ENCODE assay signal across 8 mouse cellular contexts in genomic region chr4:126201514-126202302, GRCm38 (mm10). TPM values are rescaled to one million over a fixed set of nuclear protein-coding genes. Genes with fewer than 3 reads are reported as not detected.
DNase-seq lines count a peak whose midpoint lies in the region; ATAC-seq and TF ChIP-seq lines count a peak whose summit lies in the region.

No protein-coding gene starts in this region.

- peaks cover 36% of the 10 kb centered on the region for H3K36me3 ChIP-seq in heart, adult 2 months (ENCODE audit: control insufficient read depth, insufficient read depth, low read length)
- no peaks in the 10 kb centered on the region for H3K36me3 ChIP-seq in kidney, adult 2 months (ENCODE audit: control insufficient read depth, insufficient read depth, low read length)
- no peaks in the 10 kb centered on the region; the same call in 1 of the 2 replicates for H3K36me3 ChIP-seq in neural tube, embryonic 12.5 days

- DNase-seq in ovary, postnatal 36 days (ENCODE audit: low spot score) = peak; percentile 43
- no peak for DNase-seq in ovary, postnatal 10 days (ENCODE audit: low spot score)
- DNase-seq in c-Kit-positive CD71-positive TER-119-negative erythroid progenitor cells, embryonic 14.5 days (ENCODE audit: low read depth) = peak; percentile 59
- peak; percentile 46 to 49 for DNase-seq in heart, adult 2 months
- peak; percentile 57 for DNase-seq in kidney, adult 2 months
- peak; percentile 48 for DNase-seq in lung, adult 2 months

- peak overlapping the region; percentile 96 for H3K9ac ChIP-seq in heart, adult 2 months (ENCODE audit: low read depth, low read length)
- H3K9ac ChIP-seq in neural tube, embryonic 12.5 days = peak overlapping the region; percentile 79

- peak overlapping the region; percentile 71 for H3K4me2 ChIP-seq in neural tube, embryonic 12.5 days (replicated peaks)

- peaks cover 2% of the 10 kb centered on the region for H3K79me2 ChIP-seq in heart, adult 2 months (replicated peaks; ENCODE audit: control insufficient read depth, insufficient read depth, low read length)

- no peak for ATAC-seq in neural tube, embryonic 12.5 days (ENCODE audit: low FRiP score, low read depth)
- no peak for ATAC-seq in inflammation-experienced regulatory T-cells, adult 6 months

- peaks cover 19% of the 10 kb centered on the region for H3K4me1 ChIP-seq in heart, adult 2 months (ENCODE audit: control insufficient read depth, insufficient read depth, low read length)
- peaks cover 16% of the 10 kb centered on the region for H3K4me1 ChIP-seq in kidney, adult 2 months (ENCODE audit: control insufficient read depth, insufficient read depth, low read length)
- peaks cover 21% of the 10 kb centered on the region for H3K4me1 ChIP-seq in lung, adult 2 months (ENCODE audit: control insufficient read depth, insufficient read depth, low read length)
- peaks cover 23% of the 10 kb centered on the region for H3K4me1 ChIP-seq in neural tube, embryonic 12.5 days

- 1% methylated on average over 28 of the region's 28 CpGs for WGBS in heart, adult 2 months
- WGBS in kidney, adult 2 months = under 1% methylated on average over 28 of the region's 28 CpGs
- under 1% methylated on average over 28 of the region's 28 CpGs for WGBS in lung, adult 2 months
- WGBS in neural tube, embryonic 12.5 days = 1% methylated on average over 28 of the region's 28 CpGs

- no peak for TF ChIP-seq EP300 in heart, adult 2 months (IDR thresholded peaks at IDR 0.05; ENCODE audit: insufficient read depth, low read depth, low read length)

- H3K4me3 ChIP-seq in heart, adult 2 months = peak overlapping the region; percentile 90
- H3K4me3 ChIP-seq in kidney, adult 2 months (ENCODE audit: insufficient read depth, low read depth, low read length) = peak overlapping the region; percentile 79
- H3K4me3 ChIP-seq in lung, adult 2 months (replicated peaks; ENCODE audit: extremely low read depth, low read depth, low read length) = peak overlapping the region; percentile 92
- peak overlapping the region; percentile 74 for H3K4me3 ChIP-seq in neural tube, embryonic 12.5 days

- peak overlapping the region; percentile 96 for H3K27ac ChIP-seq in heart, adult 2 months
- peak overlapping the region; percentile 97 for H3K27ac ChIP-seq in kidney, adult 2 months (ENCODE audit: insufficient read depth, low read depth, low read length)
- peak overlapping the region; percentile 85 for H3K27ac ChIP-seq in neural tube, embryonic 12.5 days

- H3K27me3 ChIP-seq in heart, adult 2 months (ENCODE audit: control insufficient read depth, insufficient read depth, low read length) = no peaks in the 10 kb centered on the region
- H3K27me3 ChIP-seq in kidney, adult 2 months (replicated peaks; ENCODE audit: control insufficient read depth, insufficient read depth, low read length) = no peaks in the 10 kb centered on the region
- no peaks in the 10 kb centered on the region for H3K27me3 ChIP-seq in neural tube, embryonic 12.5 days (replicated peaks)

- no peaks in the 10 kb centered on the region for H3K9me3 ChIP-seq in neural tube, embryonic 12.5 days

- TF ChIP-seq CTCF in heart, adult 2 months (IDR thresholded peaks at IDR 0.05) = peak; percentile 45
- peak; percentile 34 for TF ChIP-seq CTCF in kidney, adult 2 months (conservative IDR thresholded peaks at IDR 0.05; ENCODE audit: insufficient read depth, insufficient read length, low read depth, low read length)
- TF ChIP-seq CTCF in lung, adult 2 months (IDR thresholded peaks at IDR 0.05; ENCODE audit: insufficient read depth, low read length) = peak; percentile 44

- intact Hi-C loops in heart, adult 2 months (cut with DNase I) = loop anchor here (1.0 to 2.0 kb wide), 3 partner anchors 15 to 61 kb away; partner anchors contain the start of gene Trappc3

- no peak for TF ChIP-seq POLR2A in heart, adult 2 months (IDR thresholded peaks at IDR 0.05; ENCODE audit: insufficient read depth, low read depth, low read length)
- TF ChIP-seq POLR2A in kidney, adult 2 months (IDR thresholded peaks at IDR 0.05; ENCODE audit: low read depth, low read length) = no peak
- no peak for TF ChIP-seq POLR2A in lung, adult 2 months (IDR thresholded peaks at IDR 0.05; ENCODE audit: borderline replicate concordance, extremely low read depth, low read depth, low read length)

RNA-seq across cellular contexts. Expression of gene Thrap3, which starts 0.9 kb away (rescaled TPM):
- total RNA-seq in heart, adult 2 months (2021) = 100 to 1,000 TPM; 100 to 118 TPM
- polyA plus RNA-seq in heart, adult 2 months (2012; rRNA removed) = 37.9 and 61.4 TPM in 2 replicates
- 40.4 and 51.0 TPM in 2 replicates for polyA plus RNA-seq in kidney, adult 2 months (2012; rRNA removed)
- 40.0 and 62.8 TPM in 2 replicates for polyA plus RNA-seq in lung, adult 2 months (2012; rRNA removed)
- polyA plus RNA-seq in neural tube, embryonic 12.5 days (2016; fragmentation: Nextera tagmentation; extraction: Ambion mirVana) = 236 and 241 TPM in 2 replicates
- 100 to 1,000 TPM; 198 to 359 (median 205) TPM for polyA plus RNA-seq in inflammation-experienced regulatory T-cells, adult 6 months (2017; shearing (Covaris generic))

RNA-seq across cellular contexts. Expression of gene Sh3d21, which starts 38.4 kb away (rescaled TPM):
- 1 to 10 TPM; 1.5 to 2.7 TPM for total RNA-seq in heart, adult 2 months (2021)
- polyA plus RNA-seq in heart, adult 2 months (2012; rRNA removed) = 1.9 and 2.0 TPM in 2 replicates
- 5.0 and 5.5 TPM in 2 replicates for polyA plus RNA-seq in kidney, adult 2 months (2012; rRNA removed)
- polyA plus RNA-seq in lung, adult 2 months (2012; rRNA removed) = 6.2 and 7.5 TPM in 2 replicates
- polyA plus RNA-seq in neural tube, embryonic 12.5 days (2016; fragmentation: Nextera tagmentation; extraction: Ambion mirVana) = 2.0 and 2.1 TPM in 2 replicates
- 1 to 10 TPM in 1 of 3 experiments, under 1 TPM in 2; 0.24 to 1.3 (median 0.59) TPM for polyA plus RNA-seq in inflammation-experienced regulatory T-cells, adult 6 months (2017; shearing (Covaris generic))

RNA-seq across cellular contexts. Expression of gene Eva1b, which starts 54.2 kb away (rescaled TPM):
- 10 to 100 TPM in 1 of 2 experiments, 1 to 10 TPM in 1; 9.5 to 11.9 TPM for total RNA-seq in heart, adult 2 months (2021)
- 15.2 and 19.7 TPM in 2 replicates for polyA plus RNA-seq in heart, adult 2 months (2012; rRNA removed)
- 68.8 and 101 TPM in 2 replicates for polyA plus RNA-seq in kidney, adult 2 months (2012; rRNA removed)
- 221 and 295 TPM in 2 replicates for polyA plus RNA-seq in lung, adult 2 months (2012; rRNA removed)
- polyA plus RNA-seq in neural tube, embryonic 12.5 days (2016; fragmentation: Nextera tagmentation; extraction: Ambion mirVana) = 28.7 and 33.5 TPM in 2 replicates
- polyA plus RNA-seq in inflammation-experienced regulatory T-cells, adult 6 months (2017; shearing (Covaris generic)) = 10 to 100 TPM in 2 of 3 experiments, 1 to 10 TPM in 1; 8.5 to 14.5 (median 11.7) TPM

RNA-seq across cellular contexts. Expression of gene Map7d1, which starts 54.4 kb away (rescaled TPM):
- 100 to 1,000 TPM; 253 to 267 TPM for total RNA-seq in heart, adult 2 months (2021)
- polyA plus RNA-seq in heart, adult 2 months (2012; rRNA removed) = 149 and 161 TPM in 2 replicates
- polyA plus RNA-seq in kidney, adult 2 months (2012; rRNA removed) = 28.3 and 30.3 TPM in 2 replicates
- 153 and 194 TPM in 2 replicates for polyA plus RNA-seq in lung, adult 2 months (2012; rRNA removed)
- 140 and 149 TPM in 2 replicates for polyA plus RNA-seq in neural tube, embryonic 12.5 days (2016; fragmentation: Nextera tagmentation; extraction: Ambion mirVana)
- 1 to 10 TPM; 3.2 to 6.6 (median 5.1) TPM for polyA plus RNA-seq in inflammation-experienced regulatory T-cells, adult 6 months (2017; shearing (Covaris generic))
